Mouse (Mus musculus): ENCODE measurements at regions not wholly inside any gene's neighbourhood (a gene's known extent, or its start where the extent isn't known, plus 50 kb on each side); places are given as distances from the start of the nearest gene placed in this dataset.

DNA sequence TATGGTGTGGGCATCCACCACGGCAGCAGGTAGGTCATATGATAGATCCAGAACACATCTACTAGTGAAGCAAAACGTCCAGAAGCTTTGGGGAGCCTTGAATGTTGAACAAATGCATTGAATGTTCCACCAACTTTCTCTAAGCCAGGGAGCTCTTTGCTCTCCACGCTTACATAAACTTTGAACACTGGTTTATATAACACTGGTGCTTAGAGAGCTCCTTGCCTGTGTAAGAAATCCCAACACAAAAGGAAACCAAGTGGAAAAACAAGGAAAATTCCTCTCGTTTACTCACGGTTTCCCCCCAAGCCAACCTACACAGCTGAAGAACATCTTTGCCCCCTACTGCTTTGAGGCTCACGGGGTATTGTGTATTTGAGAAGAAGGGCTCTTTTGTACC lies 299.2 kb upstream of the Ubash3b start:
- no peak for ATAC-seq (ENCODE audit: insufficient number of reproducible peaks, low FRiP score, low TSS enrichment, low read depth)
- H3K4me1 ChIP-seq: peaks cover 15% of the 10 kb centered on the region
- H3K36me3 ChIP-seq: no peaks in the 10 kb centered on the region
- H3K9me3 ChIP-seq (replicated peaks): no peaks in the 10 kb centered on the region
- WGBS: 72% methylated on average over 6 of the region's 6 CpGs
- no peak overlapping the region for H3K4me3 ChIP-seq (replicated peaks)
- H3K27ac ChIP-seq (replicated peaks): no peak overlapping the region
- H3K9ac ChIP-seq: no peak overlapping the region
- H3K27me3 ChIP-seq: no peaks in the 10 kb centered on the region
- H3K4me2 ChIP-seq (replicated peaks): no peak overlapping the region

DNA sequence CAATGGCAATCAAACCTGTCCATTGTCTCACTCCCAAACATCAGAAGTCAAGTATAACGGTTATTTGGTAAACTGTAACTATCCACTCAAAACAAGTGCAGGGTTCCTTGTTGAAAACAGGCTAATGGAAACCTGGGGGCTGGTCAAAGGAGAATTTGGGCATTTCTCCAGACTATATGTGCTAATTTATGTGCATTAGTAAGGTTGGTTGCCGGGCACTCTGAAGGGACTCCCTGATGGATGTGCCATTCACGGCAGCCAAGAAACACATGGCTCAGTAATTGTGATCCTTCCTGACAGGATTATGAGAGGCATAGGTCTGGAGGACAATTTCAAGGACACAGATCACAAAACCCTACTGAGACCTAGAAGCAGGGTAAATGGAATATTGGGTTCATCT lies 295.5 kb upstream of the Ubash3b start:
- H3K9ac ChIP-seq: no peak overlapping the region
- H3K27me3 ChIP-seq: no peaks in the 10 kb centered on the region
- H3K9me3 ChIP-seq (replicated peaks): no peaks in the 10 kb centered on the region
- H3K27ac ChIP-seq (replicated peaks): no peak overlapping the region
- peaks cover 8% of the 10 kb centered on the region; the same call in 1 of the 2 replicates for H3K4me1 ChIP-seq
- no peaks in the 10 kb centered on the region for H3K36me3 ChIP-seq
- no peak for ATAC-seq (ENCODE audit: insufficient number of reproducible peaks, low FRiP score, low TSS enrichment, low read depth)
- no peak overlapping the region for H3K4me2 ChIP-seq (replicated peaks)
- no peak overlapping the region for H3K4me3 ChIP-seq (replicated peaks)
- 61% methylated on average over 3 of the region's 3 CpGs for WGBS

DNA sequence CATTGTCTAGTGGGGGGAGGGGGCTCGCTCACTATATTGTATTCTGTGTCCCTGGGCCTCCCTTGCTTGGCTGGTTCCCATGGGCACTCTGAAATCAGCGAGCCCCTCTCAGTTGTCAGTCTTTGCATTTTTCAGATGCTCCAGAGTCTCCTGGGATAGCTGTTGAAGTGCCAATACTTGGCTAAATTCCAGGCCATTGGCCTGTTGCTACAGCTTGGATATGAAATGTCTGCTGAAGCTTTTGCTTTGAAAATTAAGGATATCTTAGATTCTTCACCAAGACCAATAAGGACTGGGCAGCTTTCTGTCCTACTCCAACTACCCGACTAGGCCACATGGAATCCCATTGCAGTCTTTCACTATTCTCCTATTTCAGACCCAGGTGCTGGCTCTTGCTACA lies 290.2 kb upstream of the Ubash3b start:
- Histone ChIP-seq H3K27ac (replicated peaks) (no peak overlapping the region), H3K4me1 (peaks cover 33% of the 10 kb centered on the region), H3K27me3 (no peaks in the 10 kb centered on the region), H3K9me3 (replicated peaks) (no peaks in the 10 kb centered on the region), H3K9ac (no peak overlapping the region), H3K4me3 (replicated peaks) (no peak overlapping the region), H3K4me2 (replicated peaks) (no peak overlapping the region), H3K36me3 (no peaks in the 10 kb centered on the region)
- ATAC-seq (ENCODE audit: insufficient number of reproducible peaks, low FRiP score, low TSS enrichment, low read depth): no peak
- WGBS: 69% methylated on average over 3 of the region's 3 CpGs

DNA sequence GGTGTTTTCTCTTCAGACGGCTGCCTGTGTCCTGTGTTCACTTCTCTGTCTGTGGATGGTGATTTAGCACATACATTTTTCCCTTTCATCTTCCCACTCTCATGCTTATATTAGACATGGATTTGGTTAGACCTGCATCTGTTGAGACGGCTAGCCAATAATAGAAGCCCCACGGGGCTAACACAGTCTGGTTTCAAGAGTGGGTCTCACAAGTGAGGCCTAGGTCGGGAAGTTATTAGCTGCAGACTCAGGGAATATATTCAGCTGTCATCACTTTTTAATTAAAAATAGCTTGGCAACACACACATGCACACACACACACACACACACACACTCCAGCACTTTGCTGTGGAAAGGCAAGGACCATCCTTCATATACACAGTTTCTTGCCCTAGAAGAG lies 287.7 kb upstream of the Ubash3b start:
- Histone ChIP-seq H3K4me3 (replicated peaks) (no peak overlapping the region), H3K27me3 (no peaks in the 10 kb centered on the region), H3K36me3 (no peaks in the 10 kb centered on the region), H3K27ac (replicated peaks) (peak overlapping the region; percentile 55; the same call in 1 of the 2 replicates), H3K9me3 (replicated peaks) (no peaks in the 10 kb centered on the region), H3K9ac (no peak overlapping the region), H3K4me2 (replicated peaks) (no peak overlapping the region), H3K4me1 (peaks cover 38% of the 10 kb centered on the region)
- 26% methylated on average over 4 of the region's 4 CpGs for WGBS
- ATAC-seq (ENCODE audit: insufficient number of reproducible peaks, low FRiP score, low TSS enrichment, low read depth): 0 out of 2 replicates have a peak, but pooled peaks have one; percentile 54

DNA sequence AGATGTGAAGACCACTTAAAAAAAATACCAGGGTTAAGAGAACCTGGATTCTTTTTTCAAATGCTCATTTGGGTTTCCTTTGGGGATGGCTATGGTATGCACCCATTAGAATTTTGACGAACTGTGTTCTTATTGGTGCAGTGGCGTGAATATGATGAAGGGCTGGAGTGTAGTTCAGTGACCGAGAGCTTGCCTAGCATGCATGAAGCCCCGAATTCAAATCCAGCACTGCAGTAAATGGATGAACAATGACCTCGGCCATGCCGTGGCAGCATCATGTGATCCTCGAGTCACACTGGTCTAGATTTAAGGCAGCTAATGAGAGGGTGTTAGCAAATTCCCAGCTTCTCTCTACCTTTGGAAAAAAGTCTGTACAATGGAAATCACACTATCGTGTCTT lies 286.4 kb upstream of the Ubash3b start:
- 41% methylated on average over 8 of the region's 8 CpGs for WGBS
- H3K4me3 ChIP-seq (replicated peaks): 0 out of 2 replicates have a peak overlapping the region, but pooled peaks have one; percentile 7
- no peaks in the 10 kb centered on the region for H3K9me3 ChIP-seq (replicated peaks)
- peak overlapping the region; percentile 92 for H3K27ac ChIP-seq (replicated peaks)
- no peaks in the 10 kb centered on the region for H3K36me3 ChIP-seq
- peak overlapping the region; percentile 43 for H3K4me2 ChIP-seq (replicated peaks)
- no peaks in the 10 kb centered on the region for H3K27me3 ChIP-seq
- no peak for ATAC-seq (ENCODE audit: insufficient number of reproducible peaks, low FRiP score, low TSS enrichment, low read depth)
- no peak overlapping the region for H3K9ac ChIP-seq
- peaks cover 38% of the 10 kb centered on the region for H3K4me1 ChIP-seq

DNA sequence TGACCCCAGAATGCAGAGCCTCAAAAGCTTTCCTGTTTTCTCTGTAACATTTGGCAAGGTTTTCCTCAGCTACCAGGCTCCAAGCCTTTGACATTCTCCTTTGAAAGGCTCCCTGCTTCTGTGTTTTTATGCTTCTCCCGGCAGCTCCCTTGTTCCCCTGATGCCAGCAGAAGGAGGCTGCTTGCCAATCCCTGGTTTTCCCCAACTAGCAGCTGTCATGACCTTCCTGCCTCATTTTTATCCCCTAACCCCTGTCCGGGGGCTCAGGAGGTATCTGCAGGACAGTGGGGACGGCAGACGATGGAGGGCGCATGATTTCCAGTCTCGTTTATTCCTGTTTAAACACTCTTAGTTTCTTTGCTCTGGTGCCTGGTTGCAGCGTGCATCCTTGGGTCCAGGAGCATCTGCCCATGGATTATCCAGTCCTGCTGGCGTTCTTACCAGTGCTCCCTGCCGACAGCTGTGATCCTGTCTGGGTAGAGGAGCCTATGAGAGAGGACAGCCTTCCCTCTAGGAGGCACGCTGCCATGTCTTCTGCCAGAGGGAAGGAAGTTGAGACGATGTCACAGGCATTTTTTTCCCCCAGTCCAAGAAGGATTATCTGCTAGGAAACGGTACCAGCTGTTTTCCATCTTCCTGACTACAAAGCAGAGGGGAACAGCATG lies 285.8 kb upstream of the Ubash3b start:
- H3K27me3 ChIP-seq: no peaks in the 10 kb centered on the region
- 7% methylated on average over 12 of the region's 12 CpGs for WGBS
- H3K36me3 ChIP-seq: no peaks in the 10 kb centered on the region
- no peaks in the 10 kb centered on the region for H3K9me3 ChIP-seq (replicated peaks)
- no peak overlapping the region for H3K9ac ChIP-seq
- H3K4me3 ChIP-seq (replicated peaks): 0 out of 2 replicates have a peak overlapping the region, but pooled peaks have one; percentile 7
- peaks cover 38% of the 10 kb centered on the region for H3K4me1 ChIP-seq
- H3K4me2 ChIP-seq (replicated peaks): peak overlapping the region; percentile 43
- H3K27ac ChIP-seq (replicated peaks): peak overlapping the region; percentile 92
- ATAC-seq (ENCODE audit: insufficient number of reproducible peaks, low FRiP score, low TSS enrichment, low read depth): peak; percentile 83

DNA sequence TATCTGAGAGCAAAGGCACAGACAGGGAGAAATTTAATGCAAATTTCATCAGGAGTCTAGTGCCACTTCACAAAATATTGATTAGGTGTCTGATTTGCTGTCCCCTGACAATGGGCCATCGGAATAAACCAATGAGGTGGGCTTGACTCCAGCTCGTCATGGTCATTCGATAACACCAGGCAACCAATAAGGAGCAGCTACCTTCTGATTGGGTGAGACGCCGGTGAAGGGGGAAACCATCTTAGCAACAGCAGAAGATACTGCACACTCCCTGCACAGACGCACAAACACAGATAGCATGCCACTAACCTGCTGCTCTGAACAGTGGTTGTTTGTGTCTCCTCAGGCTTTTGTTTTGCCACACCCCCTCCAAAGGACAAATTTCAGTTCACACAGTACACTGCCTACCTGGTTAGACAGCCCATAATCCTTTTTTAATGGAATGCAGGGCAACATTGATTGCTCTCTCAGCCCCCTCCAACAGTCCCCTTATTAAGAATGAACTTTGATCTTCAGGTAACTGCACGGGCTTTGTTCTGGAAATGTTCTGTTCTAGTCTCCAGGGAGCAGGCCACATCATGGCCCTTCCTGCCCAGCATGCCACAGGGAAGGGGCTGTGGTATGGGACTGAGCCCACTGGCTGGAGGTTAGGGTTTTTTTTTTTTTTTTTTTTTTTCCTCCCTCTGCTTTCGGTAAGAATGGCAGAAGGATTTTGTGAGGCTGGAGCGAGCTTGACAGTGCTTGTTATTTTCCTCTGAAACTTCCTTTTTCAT lies 285.1 kb upstream of the Ubash3b start:
- Histone ChIP-seq H3K27me3 (no peaks in the 10 kb centered on the region), H3K27ac (replicated peaks) (peak overlapping the region; percentile 92), H3K4me3 (replicated peaks) (no peak overlapping the region), H3K36me3 (no peaks in the 10 kb centered on the region), H3K9ac (no peak overlapping the region), H3K4me2 (replicated peaks) (peak overlapping the region; percentile 43), H3K4me1 (peaks cover 34% of the 10 kb centered on the region), H3K9me3 (replicated peaks) (no peaks in the 10 kb centered on the region)
- WGBS: 56% methylated on average over 9 of the region's 9 CpGs
- ATAC-seq (ENCODE audit: insufficient number of reproducible peaks, low FRiP score, low TSS enrichment, low read depth): no peak

DNA sequence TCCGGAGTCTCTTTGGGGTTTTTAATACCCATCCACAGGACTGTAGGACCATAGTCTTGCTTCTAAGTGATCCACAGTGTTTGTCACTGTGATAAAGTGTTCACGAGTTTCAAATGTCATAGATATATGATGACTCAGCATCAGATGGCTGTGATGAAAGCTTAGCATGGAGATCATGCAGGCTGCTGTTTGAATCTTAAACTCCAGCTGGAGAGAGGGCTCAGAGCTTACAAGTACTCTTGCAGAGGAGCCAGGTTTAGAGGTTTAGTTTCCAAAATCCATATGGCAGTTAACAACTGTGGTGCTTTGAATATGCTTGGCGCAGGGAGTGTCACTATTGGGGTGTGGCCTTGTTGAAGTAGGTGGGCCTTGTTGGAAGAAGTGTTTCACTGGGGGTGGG lies 280.9 kb upstream of the Ubash3b start:
- ATAC-seq (ENCODE audit: insufficient number of reproducible peaks, low FRiP score, low TSS enrichment, low read depth): no peak
- H3K27ac ChIP-seq (replicated peaks): no peak overlapping the region
- peaks cover 12% of the 10 kb centered on the region for H3K4me1 ChIP-seq
- H3K4me2 ChIP-seq (replicated peaks): no peak overlapping the region
- H3K27me3 ChIP-seq: no peaks in the 10 kb centered on the region
- peaks cover 9% of the 10 kb centered on the region; the same call in 1 of the 2 replicates for H3K9me3 ChIP-seq (replicated peaks)
- H3K4me3 ChIP-seq (replicated peaks): no peak overlapping the region
- 79% methylated on average over 3 of the region's 3 CpGs for WGBS
- H3K36me3 ChIP-seq: 0 out of 2 replicates have a peak, but pooled peaks cover 5% of the 10 kb centered on the region
- H3K9ac ChIP-seq: no peak overlapping the region

DNA sequence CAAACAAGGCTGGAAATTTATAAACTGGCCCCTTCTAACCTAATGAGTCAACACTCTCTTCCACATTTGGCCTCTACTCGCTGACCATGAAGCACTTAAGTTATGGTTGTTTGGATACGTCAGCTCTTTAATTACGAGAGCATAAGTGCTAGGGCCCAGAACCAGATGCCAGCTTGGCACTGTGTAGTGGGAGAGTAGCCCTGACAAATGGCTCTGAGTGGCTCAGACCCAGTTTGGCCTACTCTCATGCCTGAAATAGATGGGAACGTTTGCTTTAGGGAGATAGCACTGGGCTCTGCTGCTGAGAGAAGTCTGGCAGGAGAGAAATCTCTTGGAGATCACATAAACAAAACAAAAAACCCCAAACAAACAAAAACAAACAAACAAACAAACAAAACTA lies 278.5 kb upstream of the Ubash3b start:
- Histone ChIP-seq H3K9me3 (replicated peaks) (peaks cover 9% of the 10 kb centered on the region; the same call in 1 of the 2 replicates), H3K9ac (no peak overlapping the region), H3K4me2 (replicated peaks) (no peak overlapping the region), H3K27ac (replicated peaks) (no peak overlapping the region), H3K4me3 (replicated peaks) (no peak overlapping the region), H3K27me3 (no peaks in the 10 kb centered on the region), H3K4me1 (no peaks in the 10 kb centered on the region), H3K36me3 (0 out of 2 replicates have a peak, but pooled peaks cover 5% of the 10 kb centered on the region)
- no peak for ATAC-seq (ENCODE audit: insufficient number of reproducible peaks, low FRiP score, low TSS enrichment, low read depth)
- 79% methylated on average over 4 of the region's 4 CpGs for WGBS

DNA sequence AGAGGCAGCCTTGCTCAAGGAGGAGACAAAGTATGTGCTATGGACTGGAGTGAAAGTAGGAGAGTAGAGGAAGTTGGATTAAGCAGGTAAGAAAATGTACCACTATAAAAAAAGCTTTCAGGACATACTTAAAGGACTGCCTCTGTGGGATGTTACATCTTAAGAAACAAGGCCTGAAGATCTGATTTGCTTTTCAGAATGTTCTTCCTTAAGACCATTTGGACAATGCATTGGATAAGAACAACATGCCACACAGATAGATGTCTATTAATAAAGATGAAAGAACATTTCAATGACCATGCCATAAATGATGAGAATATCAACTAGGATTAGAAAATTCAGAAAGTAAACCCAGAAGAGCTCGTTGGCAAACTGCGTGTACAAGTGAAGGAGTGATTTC lies 276.6 kb upstream of the Ubash3b start:
- no peaks in the 10 kb centered on the region for H3K27me3 ChIP-seq
- no peak overlapping the region for H3K9ac ChIP-seq
- no peak overlapping the region for H3K4me2 ChIP-seq (replicated peaks)
- 0 out of 2 replicates have a peak, but pooled peaks cover 5% of the 10 kb centered on the region for H3K36me3 ChIP-seq
- no peak overlapping the region for H3K27ac ChIP-seq (replicated peaks)
- no peaks in the 10 kb centered on the region for H3K4me1 ChIP-seq
- no peak overlapping the region for H3K4me3 ChIP-seq (replicated peaks)
- H3K9me3 ChIP-seq (replicated peaks): peaks cover 9% of the 10 kb centered on the region; the same call in 1 of the 2 replicates
- no peak for ATAC-seq (ENCODE audit: insufficient number of reproducible peaks, low FRiP score, low TSS enrichment, low read depth)
- whole genome bisulfite sequencing: 93% methylated on average over 2 of the region's 2 CpGs

DNA sequence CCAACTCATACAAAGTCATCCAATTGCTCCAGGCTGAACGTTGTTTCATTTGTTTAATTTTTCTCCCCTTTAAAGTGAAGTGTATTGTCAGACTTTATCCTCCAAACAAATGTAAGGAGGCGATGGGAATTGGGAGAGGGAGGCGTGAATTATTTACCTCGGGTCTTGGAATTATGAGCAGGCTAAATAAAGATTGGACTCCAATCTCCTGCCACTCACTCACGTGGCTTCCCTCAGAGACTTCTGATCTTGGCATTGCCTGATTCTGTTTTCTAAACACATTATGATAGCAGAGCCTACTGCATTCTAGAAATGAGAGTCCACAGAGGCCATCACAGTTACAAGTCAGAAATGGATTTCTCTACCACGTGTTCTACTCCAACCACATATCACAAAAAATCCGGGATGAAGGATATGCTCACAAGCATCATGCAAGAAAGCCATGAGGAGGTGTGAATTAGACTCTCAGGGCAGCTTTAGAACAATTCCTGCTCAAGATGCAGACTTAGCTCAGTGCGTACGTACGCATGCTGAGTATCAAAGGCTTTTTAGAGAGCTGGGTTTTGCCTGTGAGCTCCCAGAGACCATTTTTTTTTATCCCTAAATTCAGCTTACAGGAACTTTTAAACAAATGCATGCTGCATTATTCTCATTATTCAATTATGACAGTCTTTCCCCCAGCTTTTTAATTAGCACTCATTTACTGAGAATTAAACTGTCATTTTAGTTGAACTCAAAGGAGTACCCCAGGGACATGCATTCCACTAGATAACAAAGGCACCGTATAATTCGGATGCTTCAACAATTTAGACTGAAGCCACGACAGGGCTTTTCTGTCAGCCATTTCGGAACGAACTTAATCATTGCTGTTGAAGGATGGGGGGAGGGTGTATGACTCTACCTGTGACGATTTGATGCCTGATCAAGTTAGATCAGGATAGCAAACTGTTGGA lies 269.2 kb upstream of the Ubash3b start:
- Histone ChIP-seq H3K27me3 (no peaks in the 10 kb centered on the region), H3K9me3 (replicated peaks) (no peaks in the 10 kb centered on the region), H3K4me3 (replicated peaks) (no peak overlapping the region), H3K4me1 (no peaks in the 10 kb centered on the region), H3K36me3 (no peaks in the 10 kb centered on the region), H3K27ac (replicated peaks) (no peak overlapping the region), H3K9ac (no peak overlapping the region), H3K4me2 (replicated peaks) (no peak overlapping the region)
- WGBS: 55% methylated on average over 16 of the region's 16 CpGs
- ATAC-seq (ENCODE audit: insufficient number of reproducible peaks, low FRiP score, low TSS enrichment, low read depth): no peak
